Mouse (Mus musculus) intestine, embryonic 14.5 days (tissue): ENCODE measurements around the gene Ssh2. TPM values are rescaled to one million over a fixed set of nuclear protein-coding genes. Genes with fewer than 3 reads are reported as not detected.

Source experiments
- ATAC-seq: fragments of 200-750 bp; cut with Nextera tagmentation; replicated peaks from 2 replicates; pipeline ENCODE4 v1.8.0; 2017; ENCODE audit warnings: low read depth, moderate number of reproducible peaks, moderate TSS enrichment, moderate library complexity; ENCODE audit not compliant: low FRiP score, low TSS enrichment
- DNase-seq: peaks from one replicate; pipeline ENCODE4 v3.0.0-alpha.2; 2018; ENCODE audit warnings: low spot score
- H3K27ac ChIP-seq: fragments of 300-500 bp; sonication (generic); 2 replicates; pipeline ENCODE4 v1.5.1; 2014; ENCODE audit warnings: low read depth, mild to moderate bottlenecking, control low read depth
- H3K27me3 ChIP-seq: fragments of 300-500 bp; sonication (generic); replicated peaks from 2 replicates; pipeline ENCODE4 v1.6.1; 2014; ENCODE audit warnings: low read length, control low read depth; ENCODE audit not compliant: control insufficient read depth, insufficient read depth
- H3K36me3 ChIP-seq: fragments of 300-500 bp; sonication (generic); 2 replicates; pipeline ENCODE4 v1.6.1; 2014; ENCODE audit warnings: low read length, control low read depth; ENCODE audit not compliant: control insufficient read depth, insufficient read depth
- H3K4me1 ChIP-seq: fragments of 300-500 bp; sonication (generic); replicated peaks from 2 replicates; pipeline ENCODE4 v1.6.1; 2014; ENCODE audit warnings: low read length, control low read depth, mixed read lengths; ENCODE audit not compliant: control insufficient read depth, insufficient read depth
- H3K4me2 ChIP-seq: fragments of 300-500 bp; sonication (generic); 2 replicates; pipeline ENCODE4 v1.6.1; 2014; ENCODE audit warnings: low read length
- H3K4me3 ChIP-seq: fragments of 300-500 bp; sonication (generic); 2 replicates; pipeline ENCODE4 v1.5.1; 2014; ENCODE audit warnings: low read depth, low read length, control low read depth, mixed read lengths
- H3K9ac ChIP-seq: fragments of 300-500 bp; sonication (generic); 2 replicates; pipeline ENCODE4 v1.6.1; 2014; ENCODE audit warnings: mild to moderate bottlenecking, low read length
- H3K9me3 ChIP-seq: fragments of 300-500 bp; sonication (generic); 2 replicates; pipeline ENCODE4 v1.6.1; 2016; ENCODE audit warnings: low read length, control low read depth; ENCODE audit not compliant: control insufficient read depth
- WGBS: fragments of 180-500 bp; shearing (Covaris S2); extraction: QIAGEN DNeasy Blood & Tissue Kit; methylation state at CpG from one replicate; pipeline ENCODE4 v1.1.7; 2014; 5-methylcytosine and 5-hydroxymethylcytosine counted together
- polyA plus RNA-seq: library from polyadenylated mRNA; unstranded; fragments of >200 nt; fragmentation: Nextera tagmentation; extraction: Ambion mirVana; gene quantifications from 2 replicates; pipeline ENCODE4 v1.2.1, GENCODE M21; 2014

Ssh2 gene
- polyA plus RNA-seq, 1 experiment from 2014 or later = 9.4 TPM

DNA sequence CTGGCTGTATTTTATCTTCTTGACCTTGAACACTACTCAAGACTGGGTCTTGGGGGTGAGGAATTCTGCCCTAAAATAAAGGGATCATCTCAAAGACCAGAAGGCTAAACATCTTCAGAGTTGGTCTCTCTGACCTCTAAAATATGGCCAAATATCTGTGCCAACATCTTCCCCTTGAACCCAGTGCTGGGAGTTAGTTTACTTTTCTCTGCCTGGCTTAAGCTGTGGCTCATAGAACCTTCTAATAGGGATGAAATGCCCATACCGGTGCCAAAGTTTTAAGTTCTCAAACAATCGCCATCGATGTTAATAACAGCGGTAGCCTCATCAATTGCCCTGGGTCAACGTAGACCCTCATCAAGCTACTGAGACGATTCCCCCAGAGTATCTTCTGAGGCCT is 245.8 kb downstream of the Ssh2 start:
- ATAC-seq = no peak
- Histone ChIP-seq H3K27me3 (peaks cover 46% of the 10 kb centered on the region), H3K9me3 (no peaks in the 10 kb centered on the region), H3K4me2 (peak overlapping the region; percentile 90), H3K36me3 (no peaks in the 10 kb centered on the region), H3K27ac (no peak overlapping the region), H3K4me1 (peaks cover 9% of the 10 kb centered on the region; the same call in 1 of the 2 replicates), H3K4me3 (peak overlapping the region; percentile 54), H3K9ac (peak overlapping the region; percentile 31; the same call in 1 of the 2 replicates)
- no peak for DNase-seq
- 3% methylated on average over 6 of the region's 6 CpGs for WGBS

DNA sequence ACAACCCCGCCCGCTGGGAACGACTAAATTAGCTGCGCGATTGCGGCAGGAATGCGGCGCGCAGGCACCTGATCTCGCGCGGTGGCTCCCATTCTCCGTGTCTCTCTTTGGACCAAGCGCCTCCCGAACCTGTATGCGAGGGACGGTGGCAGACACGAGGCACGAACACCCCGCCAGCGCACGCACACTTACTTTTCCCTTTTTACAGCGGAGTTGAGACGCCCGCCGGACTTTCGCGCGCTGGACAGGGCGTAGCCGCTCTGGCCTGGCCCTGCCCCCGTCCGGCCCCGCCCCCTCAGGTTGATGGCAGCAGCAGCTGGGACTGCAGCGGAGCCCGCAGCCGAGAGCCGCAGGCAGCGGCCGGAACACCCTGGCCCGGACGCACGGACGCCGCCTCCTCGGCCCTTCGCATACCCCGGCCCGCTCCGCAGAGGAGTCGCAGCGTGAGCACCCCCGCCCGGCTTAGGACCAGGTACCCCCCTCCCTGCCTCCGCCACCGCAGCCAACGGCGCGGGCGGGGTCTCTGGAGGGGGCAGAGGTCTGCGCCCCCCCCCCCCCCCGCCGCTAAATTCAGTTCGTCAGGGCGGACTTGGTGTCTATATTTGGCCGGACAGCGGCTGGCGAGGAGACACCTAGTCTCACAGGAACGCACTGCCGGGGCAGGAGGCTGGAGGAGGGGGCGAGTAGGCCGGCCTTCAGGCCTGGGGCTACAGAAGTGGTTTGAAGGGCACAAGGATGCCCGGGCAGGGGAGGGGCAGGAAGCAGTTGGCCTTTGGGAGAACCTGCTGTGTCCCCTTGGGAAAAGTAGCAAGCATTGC is 246.4 kb downstream of the Ssh2 start, which contains the start of gene Coro6:
Gene Coro6 (plus strand): TSS at position 129 of the 818 bp plus-strand sequence.
- 1% methylated on average over 69 of the region's 73 CpGs for WGBS
- peaks cover 52% of the 10 kb centered on the region for H3K27me3 ChIP-seq
- H3K27ac ChIP-seq = no peak within 1 kb of the TSS
- H3K9me3 ChIP-seq = no peaks in the 10 kb centered on the region
- peaks cover 9% of the 10 kb centered on the region; the same call in 1 of the 2 replicates for H3K4me1 ChIP-seq
- H3K4me3 ChIP-seq = peak within 1 kb of the TSS; percentile 54
- ATAC-seq = peak; percentile 44
- H3K9ac ChIP-seq = peak within 1 kb of the TSS; percentile 31
- DNase-seq = peak; percentile 72
- no peaks in the 10 kb centered on the region for H3K36me3 ChIP-seq
- peak within 1 kb of the TSS; percentile 90 for H3K4me2 ChIP-seq

DNA sequence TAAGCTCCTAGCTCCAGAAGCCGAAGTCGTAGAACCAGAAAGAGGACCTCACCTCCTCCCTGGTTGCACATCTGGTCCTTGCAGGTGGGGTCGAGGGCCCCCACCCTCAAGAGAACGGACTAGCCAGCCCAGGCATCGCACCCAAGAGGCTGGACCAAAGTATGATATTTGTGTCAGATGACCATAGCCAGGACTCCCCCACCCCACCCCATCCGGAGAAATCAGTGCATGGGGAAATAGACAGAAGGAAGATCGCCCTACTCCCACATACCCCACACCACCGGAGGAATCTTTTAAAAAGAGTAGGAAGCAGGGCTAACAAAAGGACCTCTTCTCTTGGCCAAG is 247.0 kb downstream of the Ssh2 start:
- no peak for ATAC-seq
- 42% methylated on average over 8 of the region's 8 CpGs for WGBS
- Histone ChIP-seq H3K27ac (no peak overlapping the region), H3K9me3 (no peaks in the 10 kb centered on the region), H3K9ac (no peak overlapping the region), H3K4me2 (peak overlapping the region; percentile 90), H3K4me1 (peaks cover 9% of the 10 kb centered on the region; the same call in 1 of the 2 replicates), H3K36me3 (no peaks in the 10 kb centered on the region), H3K27me3 (peaks cover 58% of the 10 kb centered on the region), H3K4me3 (no peak overlapping the region)
- no peak for DNase-seq

DNA sequence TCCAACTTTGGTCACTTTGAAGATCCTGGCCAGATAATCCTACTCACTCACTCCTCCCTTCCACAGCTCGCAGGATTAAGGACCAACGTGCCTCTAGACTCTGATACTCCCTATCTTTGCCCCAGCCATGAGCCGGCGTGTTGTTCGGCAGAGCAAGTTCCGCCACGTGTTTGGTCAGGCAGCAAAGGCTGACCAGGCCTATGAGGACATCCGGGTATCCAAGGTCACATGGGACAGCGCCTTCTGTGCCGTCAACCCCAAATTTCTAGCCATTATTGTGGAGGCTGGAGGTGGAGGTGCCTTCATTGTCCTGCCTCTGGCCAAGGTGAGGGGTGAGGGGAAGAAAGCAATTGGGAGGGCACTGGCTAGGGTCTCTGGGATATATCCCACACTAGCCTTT is 247.7 kb downstream of the Ssh2 start:
- no peak overlapping the region for H3K27ac ChIP-seq
- ATAC-seq (no peak), DNase-seq (no peak)
- no peak overlapping the region for H3K4me3 ChIP-seq
- no peaks in the 10 kb centered on the region for H3K9me3 ChIP-seq
- H3K4me2 ChIP-seq = no peak overlapping the region
- H3K4me1 ChIP-seq = peaks cover 9% of the 10 kb centered on the region; the same call in 1 of the 2 replicates
- no peak overlapping the region for H3K9ac ChIP-seq
- no peaks in the 10 kb centered on the region for H3K36me3 ChIP-seq
- 71% methylated on average over 10 of the region's 10 CpGs for WGBS
- peaks cover 65% of the 10 kb centered on the region for H3K27me3 ChIP-seq

DNA sequence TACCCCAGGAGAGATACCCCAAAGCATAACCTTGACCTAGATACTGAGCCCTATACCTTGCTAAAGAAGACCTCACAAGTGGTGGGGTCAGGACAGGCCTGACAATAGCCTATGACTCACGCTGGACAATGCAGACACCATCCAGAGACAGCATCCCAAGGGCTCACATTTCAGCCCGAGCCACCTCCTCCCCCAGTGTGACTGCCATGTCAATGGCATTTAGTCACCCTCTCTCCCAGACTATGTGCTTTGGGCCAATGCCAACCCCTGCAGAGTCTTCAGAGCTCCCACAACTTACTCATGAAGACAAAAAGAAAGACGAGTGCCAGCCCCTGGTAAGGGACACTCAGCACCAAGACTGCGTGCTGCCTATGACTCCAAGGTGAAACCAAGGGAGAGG is 248.6 kb downstream of the Ssh2 start:
- ATAC-seq (no peak), DNase-seq (no peak)
- Histone ChIP-seq H3K9ac (no peak overlapping the region), H3K4me1 (peaks cover 9% of the 10 kb centered on the region; the same call in 1 of the 2 replicates), H3K4me2 (no peak overlapping the region), H3K9me3 (no peaks in the 10 kb centered on the region), H3K27me3 (peaks cover 70% of the 10 kb centered on the region), H3K4me3 (no peak overlapping the region), H3K27ac (no peak overlapping the region), H3K36me3 (no peaks in the 10 kb centered on the region)
- 59% methylated on average over 4 of the region's 4 CpGs for WGBS

DNA sequence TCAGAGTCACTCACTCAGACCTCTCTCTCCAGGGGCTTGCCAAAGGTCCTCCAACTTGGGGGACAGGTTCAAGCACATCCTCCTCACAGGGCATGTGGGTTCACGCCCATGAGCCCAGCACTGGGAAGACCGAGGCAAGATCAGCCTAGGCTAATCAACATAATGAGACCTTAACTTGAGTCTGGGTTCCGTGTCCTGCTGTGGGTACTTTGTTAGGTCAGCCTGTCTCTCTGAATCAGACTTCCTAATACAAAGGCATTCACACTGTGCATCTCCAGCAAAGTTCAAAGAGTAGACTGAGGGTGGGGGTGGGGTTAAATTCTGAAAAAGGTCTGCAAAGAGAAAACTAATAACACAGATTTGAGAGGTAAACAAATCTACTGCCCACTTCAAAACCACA is 249.0 kb downstream of the Ssh2 start:
- Histone ChIP-seq H3K36me3 (no peaks in the 10 kb centered on the region), H3K4me3 (no peak overlapping the region), H3K4me1 (peaks cover 9% of the 10 kb centered on the region; the same call in 1 of the 2 replicates), H3K9me3 (no peaks in the 10 kb centered on the region), H3K9ac (no peak overlapping the region), H3K4me2 (no peak overlapping the region), H3K27me3 (peaks cover 70% of the 10 kb centered on the region), H3K27ac (no peak overlapping the region)
- no peak for ATAC-seq
- 71% methylated on average over 3 of the region's 3 CpGs for WGBS
- no peak for DNase-seq

DNA sequence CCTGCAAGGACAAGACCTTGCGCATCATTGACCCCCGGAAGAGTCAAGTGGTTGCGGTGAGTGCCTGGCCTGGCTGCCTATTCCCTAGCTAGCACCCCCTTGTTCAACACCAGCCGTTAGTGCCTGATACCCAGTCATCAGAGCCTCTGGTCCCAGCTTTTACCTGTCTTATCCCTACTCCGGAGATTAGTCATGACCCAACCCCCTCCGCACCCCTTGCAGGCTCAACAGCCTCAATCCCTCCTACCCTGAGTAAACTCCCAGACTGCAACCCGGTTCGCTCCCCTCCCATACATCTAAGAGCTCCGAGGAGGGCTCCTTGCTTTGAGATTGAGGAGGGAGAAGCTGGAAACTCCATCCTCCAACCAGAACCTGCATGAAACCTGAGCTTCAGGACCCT is 250.5 kb downstream of the Ssh2 start:
- ATAC-seq = no peak
- Histone ChIP-seq H3K9ac (no peak overlapping the region), H3K27ac (no peak overlapping the region), H3K4me3 (no peak overlapping the region), H3K9me3 (no peaks in the 10 kb centered on the region), H3K36me3 (peaks cover 7% of the 10 kb centered on the region), H3K4me1 (peaks cover 9% of the 10 kb centered on the region; the same call in 1 of the 2 replicates), H3K27me3 (peaks cover 60% of the 10 kb centered on the region), H3K4me2 (no peak overlapping the region)
- DNase-seq = no peak
- WGBS = 36% methylated on average over 9 of the region's 9 CpGs

DNA sequence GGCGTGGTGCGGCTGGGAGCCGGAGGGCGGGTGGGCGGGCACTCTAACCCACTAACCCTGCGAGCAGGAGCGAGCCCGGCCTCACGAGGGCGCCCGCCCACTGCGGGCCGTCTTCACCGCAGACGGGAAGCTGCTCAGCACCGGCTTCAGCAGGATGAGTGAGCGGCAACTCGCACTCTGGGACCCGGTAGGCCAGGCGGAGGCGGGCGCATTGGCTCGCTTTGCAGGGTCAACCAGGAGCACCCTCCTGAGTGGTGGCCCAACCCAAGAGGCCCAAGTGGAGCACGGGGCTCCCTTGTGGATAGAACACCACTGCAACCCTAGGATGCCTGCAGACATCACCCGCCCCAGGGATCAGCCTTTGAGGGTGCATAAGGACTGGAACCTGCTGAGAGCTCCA is 251.1 kb downstream of the Ssh2 start:
- H3K27ac ChIP-seq = no peak overlapping the region
- H3K4me1 ChIP-seq = 0 out of 2 replicates have a peak, but pooled peaks cover 6% of the 10 kb centered on the region
- 5% methylated on average over 25 of the region's 25 CpGs for WGBS
- no peak overlapping the region for H3K9ac ChIP-seq
- no peak overlapping the region for H3K4me3 ChIP-seq
- peaks cover 14% of the 10 kb centered on the region for H3K36me3 ChIP-seq
- DNase-seq (peak; percentile 75), ATAC-seq (peak; percentile 37; the same call in 1 of the 2 replicates)
- H3K9me3 ChIP-seq = no peaks in the 10 kb centered on the region
- peak overlapping the region; percentile 18; the same call in 1 of the 2 replicates for H3K4me2 ChIP-seq
- peaks cover 53% of the 10 kb centered on the region for H3K27me3 ChIP-seq
